Comparison of ENCODE assay signal across 9 mouse cellular contexts in genomic region chr16:10689748-10690318, GRCm38 (mm10).
DNase-seq lines count a peak whose midpoint lies in the region; ATAC-seq and TF ChIP-seq lines count a peak whose summit lies in the region.
"Had no signal": no experiment of that assay in that cellular context is flagged by ENCODE, and none has a peak within 500 bp of the region (broad histone marks: within the 10 kb centered on the region; RNA-seq: fewer than 3 reads in every experiment).

No protein-coding gene starts in this region.

- H3K9me3 ChIP-seq in intestine, embryonic 15.5 days, result no peaks in the 10 kb centered on the region
- no peaks in the 10 kb centered on the region for H3K9me3 ChIP-seq in hindbrain, embryonic 13.5 days
- H3K9me3 ChIP-seq: hindbrain, embryonic 15.5 days had no signal

- TF ChIP-seq CTCF in spleen, adult 2 months (IDR thresholded peaks at IDR 0.05; ENCODE audit: extremely low read depth, insufficient read depth, insufficient read length, insufficient replicate concordance), result no peak
- TF ChIP-seq CTCF in lung, adult 2 months (IDR thresholded peaks at IDR 0.05; ENCODE audit: insufficient read depth, low read length), result no peak

- peaks cover 9% of the 10 kb centered on the region; the same call in 1 of the 2 replicates for H3K4me1 ChIP-seq in spleen, adult 2 months (ENCODE audit: control insufficient read depth, insufficient read depth, insufficient read length)
- peaks cover 16% of the 10 kb centered on the region for H3K4me1 ChIP-seq in intestine, embryonic 15.5 days (replicated peaks)
- peaks cover 20% of the 10 kb centered on the region for H3K4me1 ChIP-seq in lung, adult 2 months (ENCODE audit: control insufficient read depth, insufficient read depth, low read length)
- H3K4me1 ChIP-seq in hindbrain, embryonic 13.5 days (replicated peaks), result peaks cover 7% of the 10 kb centered on the region; the same call in 1 of the 2 replicates

- peak overlapping the region; percentile 23 for H3K27ac ChIP-seq in spleen, adult 2 months (ENCODE audit: insufficient read depth, low read length)
- H3K27ac ChIP-seq in intestine, embryonic 15.5 days, result no peak overlapping the region; the same call in 1 of the 2 replicates
- no peak overlapping the region for H3K27ac ChIP-seq in hindbrain, embryonic 13.5 days
- H3K27ac ChIP-seq: hindbrain, embryonic 15.5 days had no signal

- ATAC-seq in intestine, embryonic 15.5 days, result peak; percentile 48
- ATAC-seq in hindbrain, embryonic 13.5 days (ENCODE audit: low FRiP score), result no peak

- no peak for TF ChIP-seq POLR2A in spleen, adult 2 months (IDR thresholded peaks at IDR 0.05; ENCODE audit: low read depth, low read length)
- 0 out of 2 replicates have a peak, but pooled peaks have one; percentile 32 for TF ChIP-seq POLR2A in lung, adult 2 months (IDR thresholded peaks at IDR 0.05; ENCODE audit: borderline replicate concordance, extremely low read depth, low read depth, low read length)

- 22% methylated on average over 6 of the region's 6 CpGs for WGBS in spleen, adult 2 months
- 69% methylated on average over 6 of the region's 6 CpGs for WGBS in intestine, embryonic 15.5 days
- 29% methylated on average over 6 of the region's 6 CpGs for WGBS in lung, adult 2 months
- WGBS in hindbrain, embryonic 13.5 days, result 77% methylated on average over 6 of the region's 6 CpGs

- H3K27me3 ChIP-seq in spleen, adult 2 months (ENCODE audit: control insufficient read depth, insufficient read depth, low read length), result no peaks in the 10 kb centered on the region
- H3K27me3 ChIP-seq in intestine, embryonic 15.5 days (replicated peaks), result no peaks in the 10 kb centered on the region
- H3K27me3 ChIP-seq in hindbrain, embryonic 13.5 days, result no peaks in the 10 kb centered on the region
- H3K27me3 ChIP-seq: hindbrain, embryonic 15.5 days had no signal

- no peak overlapping the region for H3K4me3 ChIP-seq in spleen, adult 2 months (ENCODE audit: extremely low read depth, insufficient read depth, insufficient read length)
- H3K4me3 ChIP-seq in intestine, embryonic 15.5 days (replicated peaks), result no peak overlapping the region
- no peak overlapping the region for H3K4me3 ChIP-seq in lung, adult 2 months (replicated peaks; ENCODE audit: extremely low read depth, low read depth, low read length)
- no peak overlapping the region for H3K4me3 ChIP-seq in hindbrain, embryonic 13.5 days
- H3K4me3 ChIP-seq: hindbrain, embryonic 15.5 days had no signal

- H3K9ac ChIP-seq in intestine, embryonic 15.5 days, result no peak overlapping the region
- no peak overlapping the region for H3K9ac ChIP-seq in hindbrain, embryonic 13.5 days
- H3K9ac ChIP-seq: hindbrain, embryonic 15.5 days had no signal

- H3K4me2 ChIP-seq in intestine, embryonic 15.5 days (replicated peaks), result no peak overlapping the region
- H3K4me2 ChIP-seq in hindbrain, embryonic 13.5 days, result no peak overlapping the region
- H3K4me2 ChIP-seq: hindbrain, embryonic 15.5 days had no signal

- H3K36me3 ChIP-seq in spleen, adult 2 months (ENCODE audit: control insufficient read depth, insufficient read depth, low read length), result no peaks in the 10 kb centered on the region
- no peaks in the 10 kb centered on the region for H3K36me3 ChIP-seq in intestine, embryonic 15.5 days
- peaks cover 40% of the 10 kb centered on the region for H3K36me3 ChIP-seq in hindbrain, embryonic 13.5 days
- H3K36me3 ChIP-seq: hindbrain, embryonic 15.5 days had no signal

- DNase-seq in spleen, adult 2 months (ENCODE audit: low read depth in 1 of 2, low spot score in 2 of 2), result peak in 1 of 2 experiments; percentile 15
- DNase-seq in spleen, postnatal 14 days (ENCODE audit: low spot score in 2 of 2), result no peak
- peak; percentile 23 for DNase-seq in lung, adult 2 months
- peak; percentile 76 to 88 for DNase-seq in thymus, postnatal 36 days
- no peak for DNase-seq in layer of hippocampus, adult 18-20 months (ENCODE audit: low spot score in 2 of 2)
- no peak for DNase-seq in adrenal gland, adult 18-20 months (ENCODE audit: low spot score in 2 of 2)

Comparison
In these comparisons a context has a peak if more than half of its experiments do, and no peak if none do; other contexts are left out.
1. DNase-seq: peak in lung, adult 2 months (single experiment) and thymus, postnatal 36 days (2 of 2); none in spleen, postnatal 14 days (0 of 2), layer of hippocampus, adult 18-20 months (0 of 2) and adrenal gland, adult 18-20 months (0 of 2).